In the genomic region with DNA sequence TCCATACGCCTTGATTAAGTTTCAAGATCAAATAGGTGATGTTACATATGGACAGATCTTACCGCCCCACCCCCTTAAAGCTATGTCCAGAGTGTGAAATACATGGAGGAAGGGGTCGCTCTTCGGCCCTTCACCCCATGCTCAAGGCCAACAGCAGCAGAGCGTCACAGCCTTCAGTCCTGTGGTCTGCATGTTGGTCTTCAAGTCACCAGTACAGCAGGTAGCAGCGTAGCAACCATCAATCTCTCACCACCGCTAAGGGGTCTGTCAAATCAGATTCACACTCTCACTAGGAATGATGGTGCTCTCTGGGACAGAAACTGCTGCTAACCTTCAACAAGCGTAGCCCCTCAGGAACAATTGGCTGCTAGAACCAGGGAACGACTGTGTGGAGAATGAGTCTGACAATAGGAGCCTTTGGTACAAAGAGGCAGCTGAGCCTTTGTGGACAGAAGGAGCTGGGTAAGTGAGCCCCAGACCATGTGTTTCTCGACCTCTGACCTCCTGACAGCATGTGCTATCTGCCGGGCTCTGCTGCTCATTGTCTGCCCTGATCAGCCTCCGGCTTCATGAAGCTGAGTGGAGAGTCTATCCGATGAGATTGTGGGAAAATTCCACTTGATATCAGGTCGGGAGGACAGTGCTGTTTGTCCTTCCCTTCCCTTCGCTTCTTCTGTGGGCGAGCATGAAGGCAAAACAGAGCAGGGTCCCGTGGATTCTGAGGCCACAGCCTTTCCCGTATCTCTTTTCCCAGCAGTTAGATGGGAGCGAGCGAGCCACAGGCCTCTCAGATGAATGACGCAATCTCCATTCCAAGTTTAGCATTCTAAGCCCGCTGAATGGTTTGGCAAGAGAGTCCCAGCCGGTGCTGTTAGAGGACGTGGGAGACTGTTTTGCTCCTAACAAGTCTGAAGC, we compare ENCODE assay signal across 8 mouse cellular contexts. TPM values are rescaled to one million over a fixed set of nuclear protein-coding genes. Genes with fewer than 3 reads are reported as not detected.
DNase-seq lines count a peak whose midpoint lies in the region; ATAC-seq and TF ChIP-seq lines count a peak whose summit lies in the region.

No protein-coding gene starts in this region.

- no peak overlapping the region for H3K27ac ChIP-seq in intestine, embryonic 14.5 days (ENCODE audit: low read depth)
- H3K27ac ChIP-seq in intestine, embryonic 15.5 days, result no peak overlapping the region
- no peak overlapping the region for H3K27ac ChIP-seq in forebrain, embryonic 11.5 days (ENCODE audit: low read depth, low read length)
- H3K27ac ChIP-seq in heart, embryonic 13.5 days (replicated peaks), result peak overlapping the region; percentile 79
- H3K27ac ChIP-seq in left cerebral cortex, adult 2 months, result peak overlapping the region; percentile 87

- no peak overlapping the region for H3K4me2 ChIP-seq in intestine, embryonic 14.5 days (ENCODE audit: low read length)
- H3K4me2 ChIP-seq in intestine, embryonic 15.5 days (replicated peaks), result no peak overlapping the region
- no peak overlapping the region for H3K4me2 ChIP-seq in forebrain, embryonic 11.5 days (ENCODE audit: low read depth, low read length, severe bottlenecking)
- H3K4me2 ChIP-seq in heart, embryonic 13.5 days, result peak overlapping the region; percentile 56

- H3K4me1 ChIP-seq in intestine, embryonic 14.5 days (replicated peaks; ENCODE audit: control insufficient read depth, insufficient read depth, low read length), result no peaks in the 10 kb centered on the region
- no peaks in the 10 kb centered on the region for H3K4me1 ChIP-seq in intestine, embryonic 15.5 days (replicated peaks)
- H3K4me1 ChIP-seq in forebrain, embryonic 11.5 days (replicated peaks; ENCODE audit: control insufficient read depth, insufficient read depth, low read length), result no peaks in the 10 kb centered on the region
- peaks cover 16% of the 10 kb centered on the region for H3K4me1 ChIP-seq in heart, embryonic 13.5 days

- no peak overlapping the region for H3K9ac ChIP-seq in intestine, embryonic 14.5 days (ENCODE audit: low read length)
- no peak overlapping the region for H3K9ac ChIP-seq in intestine, embryonic 15.5 days
- H3K9ac ChIP-seq in forebrain, embryonic 11.5 days (ENCODE audit: low read length), result no peak overlapping the region
- H3K9ac ChIP-seq in heart, embryonic 13.5 days, result peak overlapping the region; percentile 48; the same call in 1 of the 2 replicates

- TF ChIP-seq CTCF in left cerebral cortex, adult 2 months (IDR thresholded peaks at IDR 0.05), result no peak

- no peaks in the 10 kb centered on the region for H3K36me3 ChIP-seq in intestine, embryonic 14.5 days (ENCODE audit: control insufficient read depth, insufficient read depth, low read length)
- H3K36me3 ChIP-seq in intestine, embryonic 15.5 days, result no peaks in the 10 kb centered on the region
- H3K36me3 ChIP-seq in forebrain, embryonic 11.5 days (ENCODE audit: control insufficient read depth, insufficient read depth, low read length), result no peaks in the 10 kb centered on the region
- no peaks in the 10 kb centered on the region for H3K36me3 ChIP-seq in heart, embryonic 13.5 days

- no peak overlapping the region for H3K4me3 ChIP-seq in intestine, embryonic 14.5 days (ENCODE audit: low read depth, low read length)
- H3K4me3 ChIP-seq in intestine, embryonic 15.5 days (replicated peaks), result no peak overlapping the region
- no peak overlapping the region for H3K4me3 ChIP-seq in forebrain, embryonic 11.5 days (ENCODE audit: low read depth, low read length)
- peak overlapping the region; percentile 25; the same call in 1 of the 2 replicates for H3K4me3 ChIP-seq in heart, embryonic 13.5 days
- no peak overlapping the region for H3K4me3 ChIP-seq in left cerebral cortex, adult 2 months

- 54% methylated on average over 24 of the region's 24 CpGs for WGBS in intestine, embryonic 14.5 days
- WGBS in intestine, embryonic 15.5 days, result 53% methylated on average over 24 of the region's 24 CpGs
- WGBS in forebrain, embryonic 11.5 days, result 48% methylated on average over 24 of the region's 24 CpGs
- WGBS in heart, embryonic 13.5 days, result 29% methylated on average over 24 of the region's 24 CpGs

- no peaks in the 10 kb centered on the region for H3K9me3 ChIP-seq in intestine, embryonic 14.5 days (ENCODE audit: control insufficient read depth, low read length)
- no peaks in the 10 kb centered on the region for H3K9me3 ChIP-seq in intestine, embryonic 15.5 days
- no peaks in the 10 kb centered on the region for H3K9me3 ChIP-seq in forebrain, embryonic 11.5 days (ENCODE audit: control insufficient read depth, low read length)
- no peaks in the 10 kb centered on the region for H3K9me3 ChIP-seq in heart, embryonic 13.5 days

- intact Hi-C loops in left cerebral cortex, adult 2 months (cut with DNase I), result loop anchor here (5.0 kb wide), 1 partner anchor 49 kb away; a partner anchor contains a TSS

- no peak for ATAC-seq in intestine, embryonic 14.5 days (replicated peaks; ENCODE audit: low FRiP score, low TSS enrichment, low read depth)
- no peak for ATAC-seq in intestine, embryonic 15.5 days
- peak; percentile 84 for ATAC-seq in forebrain, embryonic 11.5 days (replicated peaks; ENCODE audit: low FRiP score)
- peak; percentile 73; the same call in 1 of the 2 replicates for ATAC-seq in heart, embryonic 13.5 days (ENCODE audit: extremely low read depth, insufficient number of reproducible peaks, low FRiP score, low TSS enrichment)

- H3K27me3 ChIP-seq in intestine, embryonic 14.5 days (replicated peaks; ENCODE audit: control insufficient read depth, insufficient read depth, low read length), result no peaks in the 10 kb centered on the region
- H3K27me3 ChIP-seq in intestine, embryonic 15.5 days (replicated peaks), result no peaks in the 10 kb centered on the region
- no peaks in the 10 kb centered on the region for H3K27me3 ChIP-seq in forebrain, embryonic 11.5 days (ENCODE audit: control insufficient read depth, insufficient read depth, low read length)
- no peaks in the 10 kb centered on the region for H3K27me3 ChIP-seq in heart, embryonic 13.5 days (replicated peaks)

- DNase-seq in intestine, embryonic 14.5 days (ENCODE audit: low spot score), result peak; percentile 54
- peak; percentile 63 for DNase-seq in forebrain, embryonic 11.5 days (ENCODE audit: low spot score)
- DNase-seq in left cerebral cortex, adult 2 months (ENCODE audit: extremely low spot score in 1 of 2, low spot score in 2 of 2), result peak; percentile 54 to 56
- peak; percentile 25 to 57 for DNase-seq in lung, postnatal 4 days
- peak; percentile 88 for DNase-seq in telencephalon, adult 2 months (ENCODE audit: low read depth, low spot score)
- DNase-seq in thymus, postnatal 14 days, result no peak

RNA-seq across cellular contexts. Expression of a gene that starts 47.1 kb away (rescaled TPM):
- 6.6 and 6.7 TPM in 2 replicates for polyA plus RNA-seq in intestine, embryonic 14.5 days (2014; fragmentation: Nextera tagmentation; extraction: Ambion mirVana)
- 4.9 and 5.3 TPM in 2 replicates for polyA plus RNA-seq in intestine, embryonic 15.5 days (2015; fragmentation: Nextera tagmentation; extraction: Ambion mirVana)
- polyA plus RNA-seq in forebrain, embryonic 11.5 days (2014; fragmentation: Nextera tagmentation; extraction: Ambion mirVana), result 8.6 and 8.8 TPM in 2 replicates
- 2.9 and 3.7 TPM in 2 replicates for polyA plus RNA-seq in heart, embryonic 13.5 days (2015; fragmentation: Nextera tagmentation; extraction: Ambion mirVana)
- total RNA-seq in left cerebral cortex, adult 2 months (2021), result 10 to 100 TPM; 19.3 to 23.1 TPM

Comparison
In these comparisons a context has a peak if more than half of its experiments do, and no peak if none do; other contexts are left out.
1. ATAC-seq: peak in forebrain, embryonic 11.5 days (single experiment) and heart, embryonic 13.5 days (single experiment); none in intestine, embryonic 14.5 days (single experiment) and intestine, embryonic 15.5 days (single experiment).
2. H3K27ac ChIP-seq: peak in heart, embryonic 13.5 days (single experiment) and left cerebral cortex, adult 2 months (single experiment); none in intestine, embryonic 14.5 days (single experiment), intestine, embryonic 15.5 days (single experiment) and forebrain, embryonic 11.5 days (single experiment).